Mouse (Mus musculus): Measurements from ENCODE around the gene Dhx16.

The Dhx16 gene

DNA sequence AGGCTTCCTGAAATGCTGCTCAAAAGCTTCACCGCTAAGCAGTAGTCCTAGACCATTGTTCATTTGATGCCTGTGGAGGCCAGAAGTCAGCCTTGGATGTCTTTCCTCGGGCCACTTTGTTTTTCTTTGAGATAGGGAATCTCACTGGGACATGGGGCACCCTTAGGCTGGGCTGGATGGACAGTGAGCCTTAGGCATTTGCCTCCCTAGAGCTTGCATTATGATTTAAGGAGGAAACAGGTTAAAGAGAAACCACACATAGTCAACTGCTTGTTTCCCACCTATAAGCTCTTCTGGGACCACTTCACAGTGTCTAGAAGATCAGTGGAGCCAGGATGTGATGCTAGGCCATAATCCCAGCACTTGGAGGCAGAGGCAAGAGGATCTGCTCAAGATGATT, 19.8 kb upstream of the Dhx16 start:
- no peak for DNase-seq (ENCODE audit: low read depth, low spot score)

- no peak for DNase-seq (ENCODE audit: low read depth, low spot score)
Measured at GRCm38 (mm10) chr17:35860831-35861197, 18.8 kb upstream of the Dhx16 start.

DNA sequence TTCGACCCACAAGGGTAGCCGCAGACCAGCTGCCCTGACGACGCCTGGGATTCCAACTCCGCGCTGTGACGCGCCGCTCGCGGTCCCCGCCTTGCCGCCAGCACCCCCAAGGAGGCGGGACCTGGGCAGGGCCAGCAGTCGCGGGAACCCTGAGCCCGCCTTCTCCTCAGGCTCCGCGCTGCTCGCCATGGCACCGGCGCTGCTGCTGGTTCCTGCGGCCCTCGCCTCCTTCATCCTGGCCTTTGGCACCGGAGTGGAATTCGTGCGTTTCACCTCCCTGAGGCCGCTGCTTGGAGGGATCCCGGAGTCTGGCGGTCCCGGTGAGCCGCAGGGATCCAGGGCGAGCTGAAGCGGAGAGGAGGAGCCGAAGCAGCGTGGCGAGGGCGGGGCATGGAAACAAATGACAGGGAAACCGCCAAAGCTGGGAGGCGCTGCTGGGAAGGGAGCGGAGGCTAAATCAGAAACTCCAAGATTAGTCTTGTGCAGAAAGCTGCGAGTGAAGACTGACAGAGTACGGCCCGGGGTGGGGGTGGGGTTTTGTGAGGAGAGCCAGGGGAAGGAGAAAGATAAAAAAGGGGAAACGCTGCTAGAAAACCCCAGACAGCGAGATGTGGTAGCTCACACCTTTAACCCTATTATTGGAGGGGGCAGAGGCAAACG, 18.3 kb upstream of the Dhx16 start, which contains the start of gene Nrm:
Gene Nrm, plus strand, starts transcription at position 121 of the 660 bp plus-strand sequence.
- DNase-seq (ENCODE audit: low read depth, low spot score), result peak; percentile 89

- DNase-seq (ENCODE audit: low read depth, low spot score), result no peak
Measured at GRCm38 (mm10) chr17:35864832-35865353, 14.7 kb upstream of the Dhx16 start.

DNA sequence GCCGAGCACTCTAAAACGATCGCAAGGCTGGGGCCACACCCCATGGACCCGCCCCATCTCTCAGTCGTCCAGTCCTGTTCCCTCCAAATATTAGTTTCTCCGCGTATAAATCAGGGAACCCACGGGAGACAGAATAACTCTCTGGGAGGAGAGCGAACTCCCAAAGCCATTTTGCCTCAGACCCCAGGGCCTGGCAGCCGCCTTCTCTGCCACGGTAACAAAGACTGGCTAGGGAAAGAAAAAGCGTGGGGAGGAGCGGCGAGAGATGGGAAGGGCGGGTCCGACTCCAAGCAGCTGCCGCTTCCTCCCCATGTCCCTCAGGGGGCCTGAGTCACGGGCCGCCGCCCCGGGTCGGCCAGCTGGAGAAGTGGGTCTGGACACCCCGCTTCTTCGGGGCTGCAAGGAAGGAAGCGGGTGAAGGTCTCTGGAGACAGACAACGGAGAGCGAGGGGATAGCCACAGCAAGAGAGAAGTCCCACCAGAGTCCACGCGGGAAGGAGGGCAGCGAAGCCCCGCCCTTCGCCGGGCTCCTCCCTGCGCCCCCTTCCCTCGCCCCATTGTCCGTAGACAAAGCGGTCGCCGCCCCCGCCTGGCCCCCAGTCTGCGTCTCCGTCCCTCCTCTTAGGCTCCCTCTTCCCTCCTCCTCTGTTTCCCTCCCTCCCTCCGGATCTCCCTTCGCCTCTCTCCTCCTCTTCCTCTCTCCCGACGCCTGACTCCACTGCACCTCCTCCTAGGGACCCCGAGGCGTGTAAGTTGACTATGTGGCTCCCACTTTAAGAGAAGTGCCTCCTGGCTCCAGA, 13.9 kb upstream of the Dhx16 start, which contains the start of gene Ppp1r18:
Gene Ppp1r18, plus strand, starts transcription at position 113 of the 800 bp plus-strand sequence.
- DNase-seq (ENCODE audit: low read depth, low spot score), result peak; percentile 90

DNA sequence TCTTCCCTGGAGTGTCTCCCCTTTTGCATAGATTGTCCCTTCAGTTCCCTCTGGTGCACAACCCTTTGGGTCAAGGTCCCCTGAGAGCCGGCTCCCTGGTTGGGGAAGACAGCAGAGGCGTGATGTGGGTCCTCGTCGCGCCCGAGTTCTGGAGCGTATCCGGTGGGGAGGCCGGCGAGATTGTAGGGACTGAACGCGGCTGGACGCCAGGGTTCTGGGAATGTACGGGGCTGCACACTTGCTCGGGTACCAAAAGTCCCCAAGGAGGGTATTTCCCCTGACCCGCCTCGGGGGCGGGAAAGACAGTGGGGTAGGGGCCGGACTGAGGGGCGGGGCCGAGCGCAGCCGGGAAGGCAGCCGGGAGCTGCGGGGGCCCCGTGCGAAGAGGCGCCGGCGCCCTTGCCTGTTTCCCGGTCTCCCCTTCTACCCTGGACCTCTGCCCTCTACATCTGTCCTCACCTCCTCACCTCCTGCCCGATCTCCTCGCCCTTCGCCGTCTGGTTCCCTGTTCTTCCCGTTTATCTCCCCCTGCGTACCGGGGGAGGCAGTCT, 13.3 kb upstream of the Dhx16 start:
- peak; percentile 65 for DNase-seq (ENCODE audit: low read depth, low spot score)

GRCm38 (mm10) chr17:35866911-35867890, 12.4 kb upstream of the Dhx16 start:
- DNase-seq (ENCODE audit: low read depth, low spot score), result no peak

DNA sequence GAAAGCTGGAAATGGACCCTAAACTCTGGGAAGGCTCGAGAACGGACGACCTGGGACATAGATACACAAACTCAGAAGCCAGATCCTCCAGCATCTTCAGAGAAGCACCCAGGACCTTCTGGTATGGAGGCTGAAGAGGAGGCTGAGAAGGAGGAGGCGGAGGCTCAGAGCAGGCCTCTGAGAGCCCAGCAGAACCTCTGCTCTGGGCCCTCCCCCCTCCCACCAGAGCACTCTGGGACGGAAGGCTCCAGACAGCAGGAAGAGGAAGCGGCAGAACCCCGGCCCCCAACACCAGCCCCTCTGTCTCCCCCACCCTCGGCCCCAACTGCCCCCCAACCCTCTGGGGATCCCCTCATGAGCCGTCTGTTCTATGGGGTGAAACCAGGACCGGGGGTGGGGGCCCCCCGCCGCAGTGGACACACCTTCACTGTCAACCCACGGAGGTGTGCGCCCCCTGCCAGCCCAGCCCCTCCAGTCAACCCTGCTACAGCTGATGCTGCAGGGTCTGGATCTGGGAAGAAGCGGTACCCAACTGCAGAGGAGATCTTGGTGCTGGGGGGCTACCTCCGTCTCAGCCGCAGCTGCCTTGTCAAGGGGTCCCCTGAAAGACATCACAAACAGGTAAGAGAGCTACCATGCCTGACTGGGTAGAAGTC, 11.3 kb upstream of the Dhx16 start:
- no peak for DNase-seq (ENCODE audit: low read depth, low spot score)

GRCm38 (mm10) chr17:35868961-35869345, 10.7 kb upstream of the Dhx16 start:
- DNase-seq (ENCODE audit: low read depth, low spot score), result no peak

GRCm38 (mm10) chr17:35869346-35870067, 10.1 kb upstream of the Dhx16 start:
- DNase-seq (ENCODE audit: low read depth, low spot score), result peak; percentile 61

- peak; percentile 26 for DNase-seq (ENCODE audit: low read depth, low spot score)
Measured at GRCm38 (mm10) chr17:35870151-35870883, 9.3 kb upstream of the Dhx16 start.

- peak; percentile 36 for DNase-seq (ENCODE audit: low read depth, low spot score)
Measured at GRCm38 (mm10) chr17:35870884-35871696, 8.5 kb upstream of the Dhx16 start.

- DNase-seq (ENCODE audit: low read depth, low spot score), result peak; percentile 85
Measured at GRCm38 (mm10) chr17:35873774-35874519, 5.7 kb upstream of the Dhx16 start.

DNA sequence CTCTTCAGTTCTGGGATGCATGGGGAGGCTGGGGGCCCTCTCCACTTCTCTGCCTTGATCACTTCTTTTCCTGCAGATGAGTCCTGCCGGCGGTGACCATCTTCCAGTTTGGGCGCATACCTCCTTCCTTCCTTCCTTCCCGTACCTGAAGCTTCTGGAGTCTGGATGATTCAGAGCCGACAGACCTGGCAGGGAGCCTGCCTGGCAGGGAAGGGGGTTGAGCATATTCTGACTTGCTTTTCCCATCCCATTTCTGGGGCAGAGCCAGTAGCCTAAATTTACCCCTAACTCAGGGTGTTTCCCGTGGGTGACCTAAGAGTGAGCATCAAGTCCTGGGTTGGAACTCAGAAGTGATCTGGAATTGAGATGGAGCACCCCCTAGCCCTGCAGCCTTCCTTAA, 4.9 kb upstream of the Dhx16 start:
- no peak for DNase-seq (ENCODE audit: low read depth, low spot score)

- DNase-seq (ENCODE audit: low read depth, low spot score), result no peak
Measured at GRCm38 (mm10) chr17:35882924-35883323, 3.3 kb downstream of the Dhx16 start.

- DNase-seq (ENCODE audit: low read depth, low spot score), result no peak
Measured at GRCm38 (mm10) chr17:35883777-35884176, 4.2 kb downstream of the Dhx16 start.

DNA sequence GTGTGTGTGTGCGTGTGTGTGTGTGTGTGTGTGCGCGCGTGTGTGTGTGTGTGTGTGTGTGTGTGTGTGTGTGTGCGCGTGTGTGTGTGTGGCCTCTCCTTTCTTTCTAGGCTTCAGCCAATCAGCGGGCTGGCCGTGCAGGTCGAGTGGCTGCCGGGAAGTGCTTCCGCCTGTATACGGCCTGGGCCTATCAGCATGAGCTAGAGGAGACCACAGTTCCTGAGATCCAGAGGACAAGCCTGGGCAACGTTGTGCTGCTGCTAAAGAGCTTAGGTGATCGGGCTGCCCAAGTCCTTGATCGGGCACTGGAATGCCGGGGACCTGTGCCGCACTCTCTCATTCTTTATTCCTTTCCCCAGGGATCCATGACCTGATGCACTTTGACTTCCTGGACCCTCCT, 8.1 kb downstream of the Dhx16 start:
- DNase-seq (ENCODE audit: low read depth, low spot score), result no peak

Measured in mesoderm, embryonic 11.5 days (tissue).